Mouse (Mus musculus): ENCODE data around the gene Gm14214.

The Gm14214 gene

GRCm38 (mm10) chr2:154730841-154731240, 39.0 kb downstream of the Gm14214 start:
- no peak for DNase-seq (ENCODE audit: low read depth, low spot score)

GRCm38 (mm10) chr2:154729737-154730136, 40.1 kb downstream of the Gm14214 start:
- no peak for DNase-seq (ENCODE audit: low read depth, low spot score)

GRCm38 (mm10) chr2:154723473-154723872, 46.4 kb downstream of the Gm14214 start:
- no peak for DNase-seq (ENCODE audit: low read depth, low spot score)

- no peak for DNase-seq (ENCODE audit: low read depth, low spot score)
Measured at GRCm38 (mm10) chr2:154720315-154720714, 49.5 kb downstream of the Gm14214 start.

Measured in A20 (cell line).